In the genomic region with DNA sequence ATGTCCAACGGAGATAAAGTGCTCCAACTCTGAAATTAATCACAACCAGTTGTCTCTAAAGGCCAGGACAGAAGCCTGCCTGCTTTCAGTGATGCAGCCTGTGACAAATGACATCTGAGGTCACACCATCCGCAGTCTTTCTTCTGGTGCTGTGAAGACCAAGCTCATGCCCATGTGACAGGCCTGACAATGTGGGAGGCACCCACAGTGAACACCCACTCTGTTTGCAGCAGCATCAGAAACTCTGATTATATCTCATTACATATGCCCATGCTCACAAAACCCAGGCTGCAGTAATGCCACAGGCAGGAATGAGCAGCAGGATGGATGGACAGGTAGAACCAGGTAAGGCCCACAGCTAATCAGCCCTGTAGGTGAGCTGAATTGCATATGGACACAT, we compare ENCODE assay signal across 21 mouse cellular contexts.
DNase-seq lines count a peak whose midpoint lies in the region; ATAC-seq and TF ChIP-seq lines count a peak whose summit lies in the region.
"Had no signal": no experiment of that assay in that cellular context is flagged by ENCODE, and none has a peak within 500 bp of the region (broad histone marks: within the 10 kb centered on the region; RNA-seq: fewer than 3 reads in every experiment).

No protein-coding gene starts in this region.

- no peak for TF ChIP-seq EP300 in stomach, postnatal 0 days (optimal IDR thresholded peaks at IDR 0.05)

- H3K9me3 ChIP-seq in heart, embryonic 10.5 days: no peaks in the 10 kb centered on the region
- no peaks in the 10 kb centered on the region for H3K9me3 ChIP-seq in stomach, postnatal 0 days (ENCODE audit: control insufficient read depth, low read length)
- H3K9me3 ChIP-seq: embryonic facial prominence, embryonic 13.5 days; limb, embryonic 12.5 days; liver, embryonic 15.5 days; midbrain, embryonic 12.5 days had no signal

- no peak overlapping the region for H3K27ac ChIP-seq in heart, embryonic 10.5 days
- H3K27ac ChIP-seq in left cerebral cortex, adult 2 months: peak overlapping the region; percentile 67
- no peak overlapping the region for H3K27ac ChIP-seq in stomach, postnatal 0 days (replicated peaks)
- H3K27ac ChIP-seq: embryonic facial prominence, embryonic 13.5 days; limb, embryonic 12.5 days; liver, embryonic 15.5 days; midbrain, embryonic 12.5 days had no signal

- no peaks in the 10 kb centered on the region for H3K27me3 ChIP-seq in heart, embryonic 10.5 days (ENCODE audit: insufficient read depth, poor library complexity, severe bottlenecking)
- no peaks in the 10 kb centered on the region for H3K27me3 ChIP-seq in stomach, postnatal 0 days (ENCODE audit: control insufficient read depth, insufficient read depth, low read length)
- H3K27me3 ChIP-seq: liver, embryonic 15.5 days; midbrain, embryonic 12.5 days had no signal

- peak; percentile 36 for DNase-seq in heart, embryonic 10.5 days (ENCODE audit: low spot score)
- DNase-seq in heart, postnatal 4 days: no peak
- peak; percentile 13 to 20 for DNase-seq in left cerebral cortex, adult 2 months (ENCODE audit: extremely low spot score in 1 of 2, low spot score in 2 of 2)
- DNase-seq in left cerebral cortex, postnatal 4 days: no peak
- DNase-seq in right cerebral cortex, adult 2 months (ENCODE audit: low spot score in 2 of 2): peak; percentile 39 to 54
- DNase-seq in right cerebral cortex, postnatal 10 days (ENCODE audit: low spot score in 2 of 2): no peak
- peak; percentile 6 for DNase-seq in stomach, postnatal 0 days (ENCODE audit: low spot score)
- no peak for DNase-seq in natural killer cell, adult 2 months (ENCODE audit: low spot score in 2 of 2)
- DNase-seq: cerebellum, adult 11 months; gastrocnemius, postnatal 36 days; heart, postnatal 10 days; kidney, adult 11 months; spleen, adult 18-20 months; thymus, adult 18-20 months had no signal

- H3K4me2 ChIP-seq in stomach, postnatal 0 days (replicated peaks; ENCODE audit: low read depth): no peak overlapping the region
- H3K4me2 ChIP-seq: heart, embryonic 11.5 days; limb, embryonic 12.5 days; liver, embryonic 15.5 days; midbrain, embryonic 12.5 days had no signal

- no peaks in the 10 kb centered on the region; the same call in 1 of the 2 replicates for H3K4me1 ChIP-seq in heart, embryonic 10.5 days
- no peaks in the 10 kb centered on the region for H3K4me1 ChIP-seq in stomach, postnatal 0 days (replicated peaks; ENCODE audit: control insufficient read depth, insufficient read depth)
- H3K4me1 ChIP-seq: liver, embryonic 15.5 days had no signal

- H3K36me3 ChIP-seq in heart, embryonic 10.5 days: no peaks in the 10 kb centered on the region
- H3K36me3 ChIP-seq in stomach, postnatal 0 days (ENCODE audit: control insufficient read depth, insufficient read depth, low read length): no peaks in the 10 kb centered on the region
- H3K36me3 ChIP-seq: embryonic facial prominence, embryonic 13.5 days; limb, embryonic 12.5 days; liver, embryonic 15.5 days; midbrain, embryonic 12.5 days had no signal

- WGBS in heart, embryonic 10.5 days: 61% methylated on average over 2 of the region's 2 CpGs
- WGBS in stomach, postnatal 0 days: 47% methylated on average over 2 of the region's 2 CpGs

- intact Hi-C loops in left cerebral cortex, adult 2 months (cut with DNase I): loop anchor here (2.0 kb wide), 2 partner anchors 18 to 34 kb away; no protein-coding TSS in a partner anchor
- intact Hi-C loops in left cerebral cortex, postnatal 4 days (cut with DNase I): no loop called here

- ATAC-seq in stomach, postnatal 0 days (ENCODE audit: low FRiP score, low TSS enrichment): no peak
- ATAC-seq: lung, postnatal 0 days had no signal

- H3K4me3 ChIP-seq in heart, embryonic 10.5 days: no peak overlapping the region
- no peak overlapping the region for H3K4me3 ChIP-seq in left cerebral cortex, adult 2 months
- no peak overlapping the region for H3K4me3 ChIP-seq in stomach, postnatal 0 days (ENCODE audit: low read depth, low read length)
- H3K4me3 ChIP-seq: embryonic facial prominence, embryonic 13.5 days; limb, embryonic 12.5 days; liver, embryonic 15.5 days; midbrain, embryonic 12.5 days; myocyte had no signal

- no peak overlapping the region for H3K9ac ChIP-seq in stomach, postnatal 0 days (ENCODE audit: low read length)
- H3K9ac ChIP-seq: limb, embryonic 12.5 days; liver, embryonic 15.5 days; midbrain, embryonic 12.5 days had no signal

- TF ChIP-seq CTCF in left cerebral cortex, adult 2 months (IDR thresholded peaks at IDR 0.05): no peak
- no peak for TF ChIP-seq CTCF in stomach, postnatal 0 days (IDR thresholded peaks at IDR 0.05; ENCODE audit: low read depth)

Comparison
In these comparisons a context has a peak if more than half of its experiments do, and no peak if none do; other contexts are left out.
1. DNase-seq: peak in heart, embryonic 10.5 days (single experiment), left cerebral cortex, adult 2 months (2 of 2), right cerebral cortex, adult 2 months (2 of 2) and stomach, postnatal 0 days (single experiment); none in heart, postnatal 4 days (single experiment), left cerebral cortex, postnatal 4 days (single experiment), right cerebral cortex, postnatal 10 days (0 of 2) and natural killer cell, adult 2 months (0 of 2).